Mouse (Mus musculus): ENCODE measurements at regions not wholly inside any gene's neighbourhood (a gene's known extent, or its start where the extent isn't known, plus 50 kb on each side); places are given as distances from the start of the nearest gene placed in this dataset.

DNA sequence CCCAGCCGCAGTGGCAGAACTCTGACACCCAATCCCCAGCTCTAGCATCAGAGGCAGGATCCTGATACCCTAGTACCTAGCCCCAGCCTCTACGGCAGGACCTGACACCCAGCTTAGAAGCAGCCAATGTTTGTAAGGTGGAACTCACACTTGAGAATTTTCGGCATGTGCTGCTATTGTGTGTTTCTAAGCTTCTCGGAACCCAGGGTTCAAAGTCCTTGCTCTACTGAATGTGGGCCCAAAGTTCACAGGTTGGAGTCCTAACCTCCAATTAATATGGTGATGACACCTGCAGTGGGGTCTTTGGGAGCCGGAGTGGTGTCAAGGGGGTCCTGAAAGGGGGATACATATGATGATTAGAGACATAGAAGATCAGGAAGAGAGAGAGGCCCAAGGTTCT is 158.2 kb downstream of the Mn1 start:
- H3K4me1 ChIP-seq (ENCODE audit: insufficient read depth, low read depth, low read length), result 0 out of 2 replicates have a peak, but pooled peaks cover 3% of the 10 kb centered on the region
- WGBS, result 88% methylated on average over 5 of the region's 5 CpGs
- no peak overlapping the region for H3K4me3 ChIP-seq (ENCODE audit: low read depth, low read length)
- H3K27me3 ChIP-seq (replicated peaks; ENCODE audit: insufficient read depth, low read length), result no peaks in the 10 kb centered on the region
- H3K4me2 ChIP-seq (replicated peaks; ENCODE audit: low read depth, low read length), result no peak overlapping the region
- H3K27ac ChIP-seq (ENCODE audit: low read length), result no peak overlapping the region
- no peaks in the 10 kb centered on the region for H3K9me3 ChIP-seq (ENCODE audit: low read length)
- H3K36me3 ChIP-seq (ENCODE audit: insufficient read depth, low read length), result no peaks in the 10 kb centered on the region
- H3K9ac ChIP-seq (replicated peaks; ENCODE audit: low read depth), result no peak overlapping the region
- no peak for ATAC-seq
- TF ChIP-seq CTCF (IDR thresholded peaks at IDR 0.05), result no peak
- no peak for TF ChIP-seq EP300 (IDR thresholded peaks at IDR 0.05)
- DNase-seq (ENCODE audit: low spot score), result no peak

DNA sequence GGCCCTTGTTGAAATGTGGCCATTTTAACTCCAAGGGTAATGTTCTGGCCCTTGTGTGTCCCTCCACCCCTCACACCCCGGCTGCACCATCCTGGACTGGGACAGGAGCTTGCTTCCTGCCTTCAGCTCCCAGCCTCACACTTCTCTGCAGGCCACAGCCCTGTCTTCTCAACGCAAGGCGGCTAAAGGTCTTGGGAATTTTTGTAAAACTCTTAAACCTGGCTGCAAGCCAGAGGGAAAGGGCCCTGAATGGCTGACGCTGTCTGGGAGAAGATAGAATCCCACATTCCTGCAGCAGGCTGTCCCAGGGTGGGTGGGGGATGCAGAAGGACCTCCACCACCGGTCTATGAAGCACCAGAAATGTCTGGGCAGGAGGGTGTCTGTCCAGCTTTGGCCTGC is 156.3 kb upstream of the Gm26897 start:
- Histone ChIP-seq H3K27me3 (replicated peaks; ENCODE audit: insufficient read depth, low read length) (no peaks in the 10 kb centered on the region), H3K4me1 (ENCODE audit: insufficient read depth, low read depth, low read length) (0 out of 2 replicates have a peak, but pooled peaks cover 3% of the 10 kb centered on the region), H3K4me2 (replicated peaks; ENCODE audit: low read depth, low read length) (no peak overlapping the region), H3K27ac (ENCODE audit: low read length) (no peak overlapping the region), H3K9me3 (ENCODE audit: low read length) (no peaks in the 10 kb centered on the region), H3K4me3 (ENCODE audit: low read depth, low read length) (no peak overlapping the region), H3K36me3 (ENCODE audit: insufficient read depth, low read length) (no peaks in the 10 kb centered on the region), H3K9ac (replicated peaks; ENCODE audit: low read depth) (no peak overlapping the region)
- peak; percentile 54 for DNase-seq (ENCODE audit: low spot score)
- WGBS, result 13% methylated on average over 5 of the region's 5 CpGs
- peak; percentile 32; the same call in 1 of the 2 replicates for ATAC-seq
- peak; percentile 13; the same call in 1 of the 2 replicates for TF ChIP-seq CTCF (IDR thresholded peaks at IDR 0.05)
- no peak for TF ChIP-seq EP300 (IDR thresholded peaks at IDR 0.05)

DNA sequence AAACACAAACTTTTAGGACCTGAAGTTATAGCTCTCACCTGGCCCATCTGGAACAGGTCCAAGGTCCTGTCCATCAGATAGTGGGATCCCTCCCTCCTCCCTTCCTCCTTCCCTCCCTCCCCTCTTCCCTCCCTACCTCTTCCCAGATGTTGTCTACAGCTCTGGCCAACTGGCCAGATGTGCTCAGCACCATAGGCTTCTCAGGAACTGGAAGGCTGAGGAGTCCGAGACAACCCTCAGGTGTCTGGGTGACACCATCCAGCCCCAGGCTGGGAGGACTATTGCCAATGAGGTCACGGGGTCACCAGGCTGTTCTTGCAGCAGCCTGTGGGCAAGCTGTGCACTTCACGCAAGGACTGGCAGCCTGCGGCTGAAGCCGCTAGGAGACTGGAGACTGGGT is 155.6 kb upstream of the Gm26897 start:
- DNase-seq (ENCODE audit: low spot score), result no peak
- Histone ChIP-seq H3K4me1 (ENCODE audit: insufficient read depth, low read depth, low read length) (0 out of 2 replicates have a peak, but pooled peaks cover 3% of the 10 kb centered on the region), H3K27ac (ENCODE audit: low read length) (no peak overlapping the region), H3K9me3 (ENCODE audit: low read length) (no peaks in the 10 kb centered on the region), H3K4me3 (ENCODE audit: low read depth, low read length) (no peak overlapping the region), H3K27me3 (replicated peaks; ENCODE audit: insufficient read depth, low read length) (no peaks in the 10 kb centered on the region), H3K36me3 (ENCODE audit: insufficient read depth, low read length) (no peaks in the 10 kb centered on the region), H3K4me2 (replicated peaks; ENCODE audit: low read depth, low read length) (no peak overlapping the region), H3K9ac (replicated peaks; ENCODE audit: low read depth) (no peak overlapping the region)
- TF ChIP-seq EP300 (IDR thresholded peaks at IDR 0.05) (no peak), CTCF (IDR thresholded peaks at IDR 0.05) (no peak)
- ATAC-seq, result peak; percentile 7; the same call in 1 of the 2 replicates
- WGBS, result 64% methylated on average over 5 of the region's 5 CpGs

- WGBS, result 20% methylated on average over 12 of the region's 12 CpGs
- H3K27ac ChIP-seq (ENCODE audit: low read length), result no peak overlapping the region
- H3K4me3 ChIP-seq (ENCODE audit: low read depth, low read length), result no peak overlapping the region
- 0 out of 2 replicates have a peak, but pooled peaks cover 3% of the 10 kb centered on the region for H3K4me1 ChIP-seq (ENCODE audit: insufficient read depth, low read depth, low read length)
- ATAC-seq (peak; percentile 52), DNase-seq (ENCODE audit: low spot score) (peak; percentile 57)
- TF ChIP-seq EP300 (IDR thresholded peaks at IDR 0.05) (no peak), CTCF (IDR thresholded peaks at IDR 0.05) (no peak)
- H3K36me3 ChIP-seq (ENCODE audit: insufficient read depth, low read length), result no peaks in the 10 kb centered on the region
- no peaks in the 10 kb centered on the region for H3K27me3 ChIP-seq (replicated peaks; ENCODE audit: insufficient read depth, low read length)
- no peak overlapping the region for H3K4me2 ChIP-seq (replicated peaks; ENCODE audit: low read depth, low read length)
- H3K9ac ChIP-seq (replicated peaks; ENCODE audit: low read depth), result no peak overlapping the region
- no peaks in the 10 kb centered on the region for H3K9me3 ChIP-seq (ENCODE audit: low read length)
Observed at GRCm38 (mm10) chr5:111578977-111579727, 154.6 kb upstream of the Gm26897 start.

GRCm38 (mm10) chr5:111580870-111581771 is 152.6 kb upstream of the Gm26897 start:
- Histone ChIP-seq H3K27ac (ENCODE audit: low read length) (no peak overlapping the region), H3K27me3 (replicated peaks; ENCODE audit: insufficient read depth, low read length) (no peaks in the 10 kb centered on the region), H3K4me2 (replicated peaks; ENCODE audit: low read depth, low read length) (0 out of 2 replicates have a peak overlapping the region, but pooled peaks have one; percentile 19), H3K9ac (replicated peaks; ENCODE audit: low read depth) (no peak overlapping the region), H3K4me3 (ENCODE audit: low read depth, low read length) (no peak overlapping the region), H3K9me3 (ENCODE audit: low read length) (no peaks in the 10 kb centered on the region), H3K36me3 (ENCODE audit: insufficient read depth, low read length) (no peaks in the 10 kb centered on the region), H3K4me1 (ENCODE audit: insufficient read depth, low read depth, low read length) (0 out of 2 replicates have a peak, but pooled peaks cover 3% of the 10 kb centered on the region)
- ATAC-seq (no peak), DNase-seq (ENCODE audit: low spot score) (peak; percentile 30)
- no peak for TF ChIP-seq EP300 (IDR thresholded peaks at IDR 0.05)
- no peak for TF ChIP-seq CTCF (IDR thresholded peaks at IDR 0.05)
- WGBS, result 8% methylated on average over 29 of the region's 31 CpGs

DNA sequence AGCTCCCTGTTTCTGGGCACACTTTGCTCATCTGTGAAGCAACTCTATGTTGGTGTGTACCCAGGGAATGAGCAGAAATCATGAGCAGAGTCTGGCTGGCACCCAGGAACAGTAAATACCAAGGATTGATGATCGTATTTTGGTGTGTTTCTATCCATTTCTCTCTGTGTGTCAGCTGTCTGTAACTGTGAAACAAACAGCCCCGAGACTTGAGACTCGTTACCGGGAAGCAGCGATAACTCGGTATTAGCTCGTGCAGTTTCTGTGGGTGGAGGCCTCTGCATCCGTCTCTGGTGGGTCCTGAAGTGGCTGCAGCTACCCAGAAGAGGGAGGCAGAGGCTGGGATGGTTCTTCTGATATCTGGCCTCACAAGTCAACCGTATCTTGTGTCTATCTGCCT is 151.7 kb upstream of the Gm26897 start:
- Histone ChIP-seq H3K27ac (ENCODE audit: low read length) (no peak overlapping the region), H3K9me3 (ENCODE audit: low read length) (no peaks in the 10 kb centered on the region), H3K4me2 (replicated peaks; ENCODE audit: low read depth, low read length) (no peak overlapping the region), H3K36me3 (ENCODE audit: insufficient read depth, low read length) (no peaks in the 10 kb centered on the region), H3K4me1 (ENCODE audit: insufficient read depth, low read depth, low read length) (0 out of 2 replicates have a peak, but pooled peaks cover 3% of the 10 kb centered on the region), H3K9ac (replicated peaks; ENCODE audit: low read depth) (no peak overlapping the region), H3K27me3 (replicated peaks; ENCODE audit: insufficient read depth, low read length) (no peaks in the 10 kb centered on the region), H3K4me3 (ENCODE audit: low read depth, low read length) (no peak overlapping the region)
- TF ChIP-seq EP300 (IDR thresholded peaks at IDR 0.05) (no peak), CTCF (IDR thresholded peaks at IDR 0.05) (peak; percentile 24)
- no peak for ATAC-seq
- WGBS, result 31% methylated on average over 9 of the region's 9 CpGs
- no peak for DNase-seq (ENCODE audit: low spot score)

All from lung, postnatal 0 days (tissue).